Mouse (Mus musculus): Measurements from ENCODE around the gene Rrn3.
"Not testable (repeated sequence)": the region's sequence is repeated elsewhere in the genome, so short reads cannot be mapped to it uniquely, and the experiment has no call there.

Rrn3 gene

DNA sequence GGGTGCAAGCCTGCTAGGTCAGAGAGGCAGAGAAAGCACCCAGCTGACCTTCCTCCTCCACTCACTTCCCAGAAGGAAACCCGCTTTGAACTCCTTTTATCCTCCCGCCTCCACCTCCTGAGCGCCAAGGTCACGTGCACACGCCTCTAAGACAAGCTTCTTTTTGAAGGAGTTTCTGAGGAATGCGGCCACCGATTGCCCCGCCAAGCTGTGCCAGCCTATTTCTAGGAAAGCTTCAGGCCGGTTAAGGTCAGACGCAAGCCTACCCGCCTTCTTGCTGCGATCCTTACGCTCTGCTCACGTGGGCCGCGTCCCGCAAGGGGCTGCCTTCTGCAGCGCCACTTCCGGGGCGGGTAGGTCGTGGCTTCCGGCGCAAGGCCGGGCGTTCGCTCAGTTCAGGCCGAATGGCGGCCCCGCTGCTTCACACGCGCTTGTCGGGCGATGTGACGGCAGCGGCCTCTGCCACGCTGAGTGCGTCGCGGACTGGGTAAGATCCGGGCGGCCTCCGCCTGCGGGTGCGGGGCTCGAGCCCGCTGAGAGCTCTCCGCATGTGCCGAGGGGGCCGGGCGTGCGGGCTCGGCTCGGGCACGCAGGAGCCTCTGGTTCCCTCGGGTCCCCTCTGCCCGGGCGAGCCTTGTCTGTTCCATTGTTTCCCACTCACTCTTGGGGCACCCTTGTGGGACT, at the start of gene Rrn3:
Gene Rrn3, plus strand, starts transcription at position 356 of the 684 bp plus-strand sequence.
- DNase-seq = peak; percentile 94 to 95

DNA sequence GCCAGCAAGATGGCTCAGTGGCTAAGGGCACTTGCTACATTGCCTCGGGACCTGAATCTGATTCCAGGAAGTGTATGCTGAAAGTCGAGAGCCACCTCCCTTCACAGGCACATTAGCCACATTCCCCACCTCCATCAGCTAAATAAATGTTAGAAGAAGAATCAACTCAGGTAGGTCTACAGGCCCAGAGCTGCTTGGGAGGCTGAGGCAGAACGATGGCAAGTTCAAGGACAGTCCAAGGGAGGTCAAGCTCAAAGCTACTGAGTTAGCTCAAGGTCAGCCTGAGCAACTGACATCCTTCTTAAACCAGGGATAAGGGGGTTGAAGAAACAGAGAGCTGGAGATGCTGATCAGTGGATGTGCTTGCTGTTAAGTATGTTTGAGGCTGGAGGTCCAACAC, 47.7 kb upstream of the Rrn3 start:
- no peak for DNase-seq

DNA sequence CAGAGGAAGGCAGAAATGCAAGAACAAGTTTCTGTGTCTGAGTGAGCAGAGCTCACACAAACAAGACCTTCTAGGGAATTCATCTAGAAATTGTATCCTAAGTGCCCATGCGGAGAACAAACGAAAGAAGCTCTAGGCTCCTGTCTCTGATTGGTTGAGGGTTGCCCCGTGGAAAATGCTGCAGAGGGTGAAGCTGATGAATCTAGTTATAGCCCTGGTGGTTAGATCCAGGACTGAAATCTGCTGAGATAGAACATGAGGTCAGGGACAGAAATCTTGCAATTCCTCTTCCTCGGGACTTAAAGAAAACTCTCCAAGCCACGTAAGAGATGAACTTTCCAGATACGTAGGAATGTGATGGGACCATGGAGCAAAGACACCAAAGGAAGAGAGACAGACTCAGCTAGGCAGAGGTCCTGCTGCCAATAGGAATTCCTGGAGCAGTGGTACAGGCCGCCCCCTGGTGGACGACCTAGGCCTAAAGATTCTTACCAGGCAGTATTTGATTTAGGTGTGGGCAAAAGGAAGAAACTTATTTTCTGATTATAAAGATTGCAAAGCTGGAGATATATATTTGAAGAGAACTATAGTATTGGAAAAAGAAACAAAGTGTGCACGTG, 46.9 kb upstream of the Rrn3 start:
- DNase-seq = peak; percentile 76 to 93

DNA sequence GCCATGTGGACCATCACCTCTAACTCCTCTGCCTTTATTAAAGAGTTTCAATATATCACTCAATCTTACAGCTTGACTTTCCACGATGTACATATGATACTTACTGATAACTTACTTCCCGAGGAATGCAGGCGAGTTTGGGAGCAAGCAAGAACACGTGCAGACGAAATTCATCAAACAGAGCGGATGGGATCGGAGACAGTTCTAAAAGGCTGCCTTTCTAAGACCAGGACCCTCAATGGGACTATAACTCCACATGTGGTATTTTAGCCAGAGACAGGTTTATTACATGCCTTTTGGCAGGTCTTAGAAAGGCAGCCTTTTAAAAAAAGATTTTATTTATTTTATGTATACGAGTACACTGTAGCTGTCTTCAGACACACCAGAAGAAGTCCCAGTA, 44.5 kb upstream of the Rrn3 start:
- no peak for DNase-seq

DNA sequence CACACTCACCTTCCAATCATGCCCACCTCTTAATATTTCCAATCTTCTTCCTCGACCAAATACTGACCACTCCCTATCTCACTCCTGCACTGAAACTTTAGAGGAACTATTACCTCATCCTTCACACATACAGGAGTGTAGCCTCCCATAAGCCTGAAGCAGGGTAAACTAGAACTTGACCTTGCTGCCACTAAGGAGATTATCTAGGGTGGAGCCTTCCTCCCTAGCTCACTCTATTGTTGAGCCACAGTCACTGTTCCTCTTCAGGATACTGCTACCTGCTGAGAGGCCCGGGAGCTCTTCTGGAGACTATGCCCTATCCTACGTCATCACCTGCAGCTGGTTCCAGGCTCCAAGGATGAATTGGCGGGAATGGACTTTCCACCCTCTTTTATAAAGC, 41.5 kb upstream of the Rrn3 start:
- DNase-seq = not testable (repeated sequence)

DNA sequence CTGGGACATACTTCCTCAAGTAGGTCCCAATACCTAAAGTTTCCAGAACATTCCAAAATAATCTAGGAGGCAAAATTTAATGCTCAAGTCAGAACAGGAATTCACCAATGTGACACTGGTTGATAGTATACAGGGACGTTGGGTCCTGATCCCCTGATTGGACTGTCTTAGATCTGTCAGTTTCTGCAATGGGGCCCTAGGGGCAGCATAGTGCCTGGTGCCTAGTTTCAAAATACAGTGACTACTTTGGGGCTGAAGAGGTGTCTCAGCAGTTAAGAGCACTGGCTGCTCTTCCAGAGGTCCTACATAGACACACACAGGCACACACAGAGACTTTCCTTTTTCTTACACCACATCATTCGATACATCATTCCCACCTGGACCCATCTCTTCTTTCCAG, 39.7 kb upstream of the Rrn3 start:
- no peak for DNase-seq

DNA sequence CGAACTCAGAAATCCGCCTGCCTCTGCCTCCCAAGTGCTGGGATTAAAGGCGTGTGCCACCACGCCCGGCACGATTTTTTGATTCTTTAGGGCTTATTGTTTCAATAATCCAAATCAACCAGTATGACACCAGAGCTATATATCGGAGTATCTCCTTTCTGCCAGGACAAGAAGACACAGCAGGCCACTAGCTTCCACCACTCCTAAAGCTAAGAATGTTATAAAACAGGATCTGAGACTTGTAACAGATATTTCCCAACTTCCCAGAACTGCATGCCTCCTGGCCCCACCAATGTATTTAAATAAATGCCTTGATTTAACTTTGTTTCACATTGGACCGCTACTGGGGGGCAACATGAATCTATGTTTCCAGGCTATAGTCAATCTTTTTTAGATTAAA, 32.8 kb upstream of the Rrn3 start:
- no peak for DNase-seq

DNA sequence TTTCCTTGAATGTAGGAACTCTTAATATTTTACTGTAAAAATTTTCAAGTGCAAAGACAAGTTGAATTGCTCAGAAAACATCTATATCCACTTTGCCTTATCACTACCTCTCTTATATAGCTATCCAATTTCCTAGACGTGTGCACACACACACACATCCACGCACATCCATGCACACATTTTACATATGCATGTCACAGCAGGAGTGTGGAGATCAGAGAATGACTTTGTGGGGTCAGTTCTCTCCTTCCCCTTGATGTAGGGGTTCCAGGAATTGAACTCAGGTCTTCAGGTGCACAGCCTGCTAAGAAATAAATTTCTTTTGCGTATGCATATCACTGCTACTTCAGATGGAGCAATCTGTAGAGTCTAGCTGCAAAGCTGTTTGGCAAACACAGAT, 32.4 kb upstream of the Rrn3 start:
- no peak for DNase-seq

DNA sequence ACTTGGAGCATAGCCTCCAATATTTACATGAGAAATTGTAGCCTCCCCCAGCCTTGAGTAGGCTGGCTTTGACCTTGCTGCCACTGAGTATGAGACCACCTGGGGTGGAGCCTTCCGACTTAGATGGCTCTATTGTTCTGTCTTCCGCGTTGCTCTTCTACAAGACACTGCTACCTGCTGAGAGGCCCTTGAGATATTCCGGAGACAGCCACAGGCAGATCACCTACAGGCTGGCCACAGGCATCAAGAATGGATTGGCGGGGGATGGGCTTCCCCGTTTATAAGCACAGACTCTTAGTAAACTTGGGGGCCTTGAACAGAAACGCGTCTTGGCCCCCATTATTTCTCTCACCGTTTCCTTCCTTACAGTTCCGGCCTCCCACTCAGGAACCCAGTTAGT, 31.7 kb upstream of the Rrn3 start:
- DNase-seq = not testable (repeated sequence)

DNA sequence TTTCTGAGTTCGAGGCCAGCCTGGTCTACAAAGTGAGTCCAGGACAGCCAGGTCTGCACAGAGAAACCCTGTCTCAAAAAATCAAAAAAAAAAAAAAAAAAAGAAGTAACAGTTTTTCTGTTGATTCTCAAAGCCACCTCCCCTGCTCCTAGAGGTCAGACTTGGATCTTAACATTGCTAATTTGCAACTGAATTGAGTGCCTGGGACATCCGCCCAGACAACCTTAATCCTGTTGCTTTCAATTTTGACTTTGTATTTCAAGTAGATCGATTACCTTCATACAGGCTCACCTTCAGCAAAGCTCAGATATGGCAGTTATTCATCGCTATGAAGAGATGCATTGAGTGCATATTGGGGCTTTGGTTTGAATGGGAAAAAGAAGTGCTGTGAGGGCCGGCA, 31.2 kb upstream of the Rrn3 start:
- DNase-seq = no peak

DNA sequence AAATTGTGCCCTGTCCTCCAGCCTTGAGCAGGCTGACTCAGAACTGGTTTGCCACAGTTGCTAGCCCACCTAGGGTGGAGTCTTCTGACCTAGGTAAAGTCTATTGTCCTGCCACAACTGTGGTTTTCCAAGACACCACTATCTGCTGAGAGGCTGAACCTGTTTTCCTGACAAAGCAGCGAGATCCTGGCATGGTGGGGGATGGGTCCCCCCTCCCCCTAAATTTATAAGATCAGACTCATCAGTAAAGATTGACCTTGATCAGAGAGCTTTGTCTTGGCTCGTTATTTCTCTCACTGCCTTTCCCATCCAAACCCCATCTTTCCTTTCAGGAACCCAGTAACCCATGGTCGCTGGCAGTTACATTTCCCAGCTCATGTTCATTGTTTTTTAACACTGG, 30.5 kb upstream of the Rrn3 start:
- no peak for DNase-seq

DNA sequence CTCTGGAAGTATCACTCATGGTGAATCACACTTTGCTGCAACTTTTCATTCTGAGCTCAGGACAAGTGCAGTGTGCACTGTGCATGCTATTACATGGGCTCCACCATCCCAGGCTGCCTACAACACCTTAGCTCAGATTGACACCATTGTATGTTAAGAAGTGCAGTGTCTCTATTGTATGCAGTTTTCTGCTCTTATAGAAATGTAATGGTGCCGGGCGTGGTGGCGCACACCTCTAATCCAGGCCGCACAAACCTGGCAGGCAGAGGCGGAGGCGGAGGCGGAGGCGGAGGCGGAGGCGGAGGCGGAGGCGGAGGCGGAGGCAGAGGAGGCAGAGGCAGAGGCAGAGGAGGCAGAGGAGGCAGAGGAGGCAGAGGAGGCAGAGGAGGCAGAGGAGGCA, 29.9 kb upstream of the Rrn3 start:
- no peak for DNase-seq

DNA sequence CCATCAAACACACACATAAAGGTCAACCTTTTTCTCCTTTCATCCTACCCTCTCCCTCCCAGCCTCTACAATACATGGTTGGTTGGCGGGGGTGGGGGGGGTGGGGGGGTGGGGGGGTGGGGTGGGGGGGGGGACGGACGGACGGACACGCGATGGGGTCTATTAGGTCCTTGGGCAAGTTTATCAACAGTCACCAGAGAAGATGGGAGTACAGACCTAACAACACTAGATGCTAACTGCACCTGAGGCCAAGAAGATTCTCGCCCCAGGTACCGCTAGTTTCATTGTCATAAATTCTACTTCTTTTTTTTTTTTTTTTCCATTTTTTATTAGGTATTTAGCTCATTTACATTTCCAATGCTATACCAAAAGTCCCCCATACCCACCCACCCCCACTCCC, 26.5 kb upstream of the Rrn3 start:
- DNase-seq = no peak

DNA sequence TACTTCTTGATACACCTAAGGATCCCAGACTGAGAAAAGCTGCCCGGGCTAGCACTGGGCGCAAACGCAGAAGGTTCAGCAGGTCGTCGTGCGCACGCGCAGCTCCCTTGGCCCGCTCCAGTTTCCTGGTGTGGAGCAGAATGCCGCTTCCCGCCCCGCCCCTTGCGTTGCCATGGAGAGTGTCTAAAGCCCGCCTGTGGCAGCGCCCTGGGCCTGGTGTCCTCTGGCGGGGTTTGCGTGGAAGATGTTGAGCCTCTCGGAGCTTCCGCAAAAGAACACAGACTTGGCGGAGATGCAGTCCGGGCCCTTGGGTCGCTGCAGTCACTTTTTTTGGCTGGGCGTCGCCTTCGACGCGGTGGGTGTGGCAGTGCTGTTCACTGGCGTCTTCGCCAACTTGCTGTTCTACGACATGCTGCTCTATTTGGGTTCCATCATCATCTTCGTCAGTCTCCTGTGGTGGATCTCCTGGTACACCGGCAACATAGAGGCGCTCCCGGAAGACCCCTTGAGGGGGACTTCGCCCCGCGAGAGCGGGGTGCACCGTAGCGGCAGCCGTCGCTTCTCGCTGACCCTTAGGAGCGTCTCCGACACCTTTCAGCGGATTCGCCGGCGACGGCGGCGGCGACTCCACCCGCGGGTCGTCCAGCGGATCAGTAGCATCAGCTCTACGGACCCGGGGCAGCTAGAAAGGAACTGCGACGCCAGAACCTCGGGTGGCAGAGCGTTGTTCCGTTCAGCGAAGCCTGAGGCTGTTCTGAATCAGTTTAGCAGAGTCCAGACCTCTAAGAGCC, 25.9 kb upstream of the Rrn3 start:
- peak; percentile 98 to 100 for DNase-seq

DNA sequence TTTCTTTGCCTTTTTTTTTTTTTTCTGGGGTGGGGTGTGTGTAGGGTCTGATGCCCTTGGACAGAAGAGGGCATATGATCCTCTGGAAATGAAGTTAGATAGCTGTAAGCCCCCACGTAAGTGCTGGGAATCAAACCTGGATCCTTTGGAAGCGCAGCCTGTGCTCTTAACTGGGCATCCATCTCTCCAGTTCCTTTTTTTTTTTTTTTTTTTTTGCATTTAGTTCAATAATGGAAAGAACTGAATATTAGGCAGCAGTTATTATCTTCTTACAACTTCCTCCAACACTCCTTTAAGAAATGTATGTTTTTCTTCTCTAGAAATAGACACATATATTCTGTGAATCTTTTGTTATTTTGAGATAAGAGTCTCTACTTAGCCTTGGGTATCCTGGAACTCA, 22.7 kb upstream of the Rrn3 start:
- no peak for DNase-seq

DNA sequence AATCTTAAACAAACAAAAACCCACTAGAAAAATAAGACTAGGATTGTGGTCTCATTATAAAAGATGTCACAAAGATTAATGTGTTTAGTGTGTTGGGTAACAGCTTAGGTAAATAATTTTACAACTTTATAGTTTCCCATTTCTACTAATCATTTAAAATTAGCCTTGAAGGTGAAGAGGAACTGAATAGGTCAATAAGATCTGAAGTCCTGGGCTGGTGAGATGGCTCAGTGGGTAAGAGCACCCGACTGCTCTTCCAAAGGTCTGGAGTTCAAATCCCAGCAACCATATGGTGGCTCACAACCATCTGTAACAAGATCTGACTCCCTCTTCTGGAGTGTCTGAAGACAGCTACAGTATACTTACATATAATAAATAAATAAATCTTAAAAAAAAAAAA, 17.7 kb upstream of the Rrn3 start:
- not testable (repeated sequence) for DNase-seq

DNA sequence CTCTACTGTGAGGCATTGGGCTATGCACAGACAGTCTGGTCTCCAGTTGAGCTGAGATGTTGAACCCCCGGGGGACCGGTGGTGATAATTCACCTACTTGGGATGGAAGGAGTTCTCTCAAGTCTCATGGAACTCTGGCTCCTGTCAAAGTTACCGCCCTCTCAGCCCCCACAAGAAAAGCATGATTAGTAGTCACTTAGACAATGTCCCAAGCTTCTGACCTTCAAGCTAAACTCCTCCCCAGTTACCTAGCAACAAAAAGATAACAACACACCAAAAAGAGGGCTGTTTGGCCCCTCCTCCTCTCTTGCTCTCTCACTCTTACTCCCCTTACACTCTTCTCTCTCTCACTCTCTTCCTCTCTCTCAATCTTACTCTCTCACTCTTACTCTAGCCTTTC, 16.0 kb upstream of the Rrn3 start:
- DNase-seq = no peak

DNA sequence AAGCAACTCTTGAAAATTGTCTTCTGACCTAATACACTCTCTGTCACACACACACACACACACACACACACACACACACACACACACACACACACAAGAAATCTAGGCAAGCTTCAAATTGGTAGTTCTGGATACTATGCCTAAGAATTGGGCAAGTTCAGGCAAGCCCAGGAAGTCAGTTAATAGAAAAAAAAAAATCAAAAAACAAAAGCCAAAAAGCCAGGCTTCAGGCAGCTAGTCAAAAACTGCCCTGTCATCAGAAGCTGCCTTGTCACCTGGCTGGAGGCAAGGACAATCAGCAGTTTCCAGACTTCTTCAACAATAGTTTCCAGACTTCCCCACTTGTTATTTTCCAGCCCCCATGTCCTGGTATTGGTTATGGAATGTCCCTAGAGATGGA, 14.1 kb upstream of the Rrn3 start:
- DNase-seq = no peak

DNA sequence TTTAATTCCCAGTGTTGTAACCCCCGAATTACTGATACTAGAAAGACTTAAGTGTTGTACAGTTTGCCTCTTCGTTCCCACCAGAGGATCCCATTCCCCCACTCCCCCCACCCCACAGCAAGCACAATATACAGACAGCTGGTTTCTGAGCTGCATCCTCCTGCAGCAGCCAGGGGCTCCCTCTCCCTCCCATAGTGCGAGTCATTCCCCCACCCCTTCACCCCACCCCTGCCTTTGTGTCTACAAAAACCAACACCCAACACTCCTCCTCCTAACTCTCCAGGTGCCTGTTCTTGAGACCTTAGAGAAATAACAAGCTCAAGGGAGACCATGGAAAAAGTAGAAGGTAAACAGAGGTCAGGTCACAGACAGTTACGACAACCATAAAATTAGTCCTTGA, 8.9 kb upstream of the Rrn3 start:
- DNase-seq = not testable (repeated sequence)

DNA sequence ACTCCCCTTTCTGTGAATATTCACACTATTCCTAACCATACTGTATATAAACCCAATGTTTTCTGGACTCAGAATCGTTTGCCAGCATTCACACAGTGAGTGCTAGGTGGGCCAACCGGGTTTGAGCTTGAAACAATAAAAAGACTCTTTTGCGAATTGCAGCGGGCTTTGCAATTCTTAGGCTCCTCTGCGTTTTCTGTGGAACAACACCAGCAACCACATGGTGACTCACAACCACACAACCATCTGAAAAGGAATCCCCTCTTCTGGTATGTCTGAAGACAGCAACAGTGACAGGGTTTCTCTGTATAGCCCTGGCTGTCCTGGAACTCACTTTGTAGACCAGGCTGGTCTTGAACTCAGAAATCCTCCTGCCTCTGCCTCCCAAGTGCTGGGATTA, 8.5 kb upstream of the Rrn3 start:
- DNase-seq = not testable (repeated sequence)

DNA sequence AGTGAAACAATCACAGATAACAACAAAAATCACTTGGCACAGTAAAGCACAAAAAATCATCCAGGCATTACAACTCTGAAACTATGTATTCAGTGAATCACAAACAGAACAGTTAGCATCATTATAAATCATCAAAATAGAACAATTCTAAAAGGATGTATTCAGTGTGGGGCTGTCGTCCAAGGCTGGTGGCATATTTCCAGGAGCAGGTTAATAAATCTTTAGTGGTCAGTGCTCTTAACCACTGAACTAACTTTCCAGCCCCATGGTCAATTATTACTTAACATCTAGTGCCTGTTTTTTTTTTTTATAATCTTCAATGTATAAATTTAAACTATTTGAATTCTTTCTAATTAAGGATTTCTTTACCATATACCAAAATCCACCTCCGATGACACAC, 6.5 kb upstream of the Rrn3 start:
- peak; percentile 66 to 73 for DNase-seq

DNA sequence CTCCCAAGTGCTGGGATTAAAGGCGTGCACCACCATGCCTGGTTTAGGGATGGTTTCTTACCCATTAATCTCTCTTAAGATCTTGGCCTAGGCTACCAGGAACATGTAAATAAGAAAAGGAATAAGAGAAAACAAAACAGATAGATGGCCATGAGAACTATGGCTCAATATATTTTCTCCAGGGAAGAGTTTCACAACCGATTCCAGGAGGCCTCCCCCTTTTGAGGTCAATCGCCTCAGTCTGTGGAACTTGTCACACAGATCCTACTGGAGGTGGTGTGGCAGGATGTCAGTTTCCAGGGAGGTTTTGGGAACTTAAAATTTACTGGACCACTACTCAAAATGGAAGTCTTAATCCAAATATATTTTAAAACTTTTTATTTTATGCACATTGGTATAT, 5.9 kb upstream of the Rrn3 start:
- DNase-seq = not testable (repeated sequence)

DNA sequence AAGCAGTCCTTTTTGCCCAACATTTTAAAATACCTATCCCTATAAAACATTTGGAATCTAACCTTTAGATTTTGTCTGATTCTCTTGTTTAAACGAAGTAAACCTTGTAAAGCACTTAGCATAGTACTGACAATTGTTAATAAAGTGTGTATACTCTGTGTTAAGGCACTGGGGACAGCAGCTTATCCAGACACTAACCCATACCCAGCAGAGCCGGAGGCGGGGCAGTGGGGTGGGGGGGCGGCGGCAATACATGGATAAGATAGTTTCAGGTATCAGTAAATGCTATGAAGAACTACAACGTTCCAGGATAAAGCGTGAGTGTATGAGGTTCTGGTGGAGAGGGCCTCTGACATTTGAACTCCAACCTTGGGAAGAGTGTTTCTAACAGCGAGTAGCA, 708 bp downstream of the Rrn3 start:
- DNase-seq = no peak

DNA sequence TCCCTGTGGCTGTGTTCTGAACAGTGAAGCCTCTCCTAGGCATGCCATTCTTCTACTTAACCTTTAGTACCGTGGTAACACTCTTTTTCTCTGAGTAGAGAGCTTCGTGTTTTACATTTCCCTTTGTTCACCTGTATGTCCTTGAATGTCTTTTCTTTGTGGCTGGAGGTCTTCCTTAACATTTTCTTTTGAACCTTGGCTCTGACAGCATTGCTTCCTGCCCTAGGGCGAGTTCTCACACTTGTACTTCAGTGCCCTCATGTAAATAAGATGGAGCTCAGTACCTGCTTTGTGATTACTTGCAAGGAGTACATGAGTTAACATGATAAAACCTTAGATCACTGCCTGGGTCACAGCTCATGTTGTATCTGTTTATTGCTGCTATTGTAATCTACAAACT, 5.4 kb downstream of the Rrn3 start:
- no peak for DNase-seq
